Mouse (Mus musculus) bone marrow, adult 2 months (tissue): ENCODE data around the gene Tsfm. TPM values are rescaled to one million over a fixed set of nuclear protein-coding genes. Genes with fewer than 3 reads are reported as not detected.

Experiments used
- H3K27ac ChIP-seq: fragments of 200-500 bp; 2 replicates; pipeline ENCODE4 v1.5.1; 2012; ENCODE audit warnings: low read depth, mild to moderate bottlenecking, control low read depth, inconsistent platforms, low read length; ENCODE audit not compliant: control insufficient read depth, poor library complexity, insufficient read depth
- H3K4me1 ChIP-seq: fragments of 200-500 bp; 2 replicates; pipeline ENCODE4 v1.6.1; 2011; ENCODE audit warnings: low read length; ENCODE audit not compliant: control insufficient read depth, insufficient read depth
- H3K4me3 ChIP-seq: fragments of 200-500 bp; replicated peaks from 2 replicates; pipeline ENCODE3; 2011; ENCODE audit warnings: mild to moderate bottlenecking, low read depth, low read length, control low read depth; ENCODE audit not compliant: control insufficient read depth
- CTCF ChIP-seq: fragments of 200-500 bp; IDR thresholded peaks from 2 replicates; pipeline ENCODE4 v1.5.1; 2011; ENCODE audit warnings: low read length, control low read depth; ENCODE audit not compliant: control insufficient read depth, insufficient read depth
- POLR2A ChIP-seq: fragments of 200-500 bp; IDR thresholded peaks from 2 replicates; pipeline ENCODE4 v1.6.1; 2011; ENCODE audit warnings: low read depth, mild to moderate bottlenecking, control low read depth, low read length, borderline replicate concordance; ENCODE audit not compliant: control insufficient read depth
- WGBS: fragments of 180-500 bp; shearing (Covaris S2); methylation state at CpG from one replicate; pipeline ENCODE4 v1.1.7; 2018; 5-methylcytosine and 5-hydroxymethylcytosine counted together
- polyA plus RNA-seq: library from polyadenylated mRNA; stranded (reverse); fragments of >200 nt; gene quantifications from 2 replicates; pipeline ENCODE4 v1.2.4, GENCODE M21; 2011; ENCODE audit warnings: low replicate concordance; ENCODE audit not compliant: missing spikeins, insufficient read depth, insufficient read length

The Tsfm gene
- polyA plus RNA-seq, 1 experiment = 23.6 TPM

DNA sequence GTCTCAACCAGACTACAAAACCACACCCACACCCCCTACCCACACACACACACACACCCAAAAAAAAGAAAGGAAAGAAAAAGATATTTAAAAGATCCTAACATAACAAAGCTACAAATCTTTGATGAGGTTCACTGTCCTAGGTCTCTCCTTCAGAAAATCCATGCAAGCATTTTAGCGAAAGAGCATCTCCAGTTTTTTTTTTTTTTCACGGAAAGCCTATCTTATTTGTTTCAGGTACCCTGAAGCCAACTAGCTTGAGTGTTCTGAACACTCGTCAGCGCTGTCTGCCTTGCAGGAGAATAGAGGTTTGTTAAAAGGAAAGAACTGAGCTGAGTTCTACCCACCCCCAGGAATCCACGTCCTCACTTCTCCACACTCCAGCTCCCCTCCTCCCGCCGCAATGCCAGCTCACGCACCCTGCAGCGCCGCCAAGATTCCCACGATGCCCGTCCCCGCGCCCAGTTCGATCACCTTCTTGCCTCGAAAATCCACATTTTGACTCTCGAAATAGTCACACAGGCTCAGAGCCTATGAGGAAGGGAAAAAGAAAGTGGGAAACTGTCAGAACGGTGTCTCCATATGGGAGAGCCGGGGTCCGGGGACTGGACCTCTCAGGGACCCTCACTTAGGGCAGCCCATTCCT, 10.1 kb upstream of the Tsfm start:
- H3K4me3 ChIP-seq = peak overlapping the region; percentile 82
- TF ChIP-seq POLR2A = no peak
- TF ChIP-seq CTCF = no peak
- H3K27ac ChIP-seq = no peak overlapping the region
- H3K4me1 ChIP-seq = peaks cover 1% of the 10 kb centered on the region; the same call in 1 of the 2 replicates
- WGBS = 2% methylated on average over 20 of the region's 20 CpGs

DNA sequence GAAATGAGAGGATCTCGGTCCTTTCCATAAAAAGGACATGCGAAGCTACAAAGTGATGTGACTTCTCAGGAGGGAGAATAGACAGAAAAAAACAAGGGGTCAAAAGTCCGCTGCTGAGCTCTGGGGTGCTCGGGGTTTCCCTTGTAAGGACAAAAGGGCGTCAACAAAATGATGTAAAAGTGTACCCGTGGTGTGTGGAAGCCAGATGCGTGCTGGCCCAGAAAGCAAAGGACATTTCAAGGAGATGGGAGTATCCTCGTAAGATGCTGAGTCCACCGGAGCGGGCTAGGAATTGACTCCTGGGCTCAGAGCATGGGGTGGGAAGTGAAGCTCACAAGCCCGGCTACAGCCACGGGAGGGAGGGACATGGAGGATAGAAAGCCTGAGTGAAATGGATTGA, 7.0 kb upstream of the Tsfm start:
- Histone ChIP-seq H3K27ac (no peak overlapping the region), H3K4me1 (peaks cover 1% of the 10 kb centered on the region; the same call in 1 of the 2 replicates), H3K4me3 (no peak overlapping the region)
- 76% methylated on average over 12 of the region's 12 CpGs for WGBS
- TF ChIP-seq POLR2A (no peak), CTCF (no peak)

DNA sequence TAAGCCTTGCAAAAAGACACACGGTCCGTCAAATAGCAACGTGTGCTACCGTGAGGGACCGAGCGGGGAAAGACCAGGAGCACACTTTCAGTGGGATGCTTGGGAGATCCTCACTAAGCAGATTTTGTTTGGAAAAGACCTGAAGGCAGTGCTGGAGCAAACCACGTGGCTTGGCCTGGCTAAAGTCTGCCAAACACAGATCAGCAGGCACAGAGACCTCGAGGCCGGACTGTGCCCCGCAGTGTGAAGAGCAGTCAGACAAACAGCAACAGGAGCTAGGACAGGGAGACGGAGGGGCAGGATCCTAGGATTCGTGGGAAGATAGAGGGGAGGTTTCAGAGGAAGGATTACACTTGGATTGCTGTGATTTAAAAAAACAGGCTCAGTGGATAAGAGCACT, 5.6 kb upstream of the Tsfm start:
- TF ChIP-seq CTCF (no peak), POLR2A (no peak)
- WGBS = 83% methylated on average over 12 of the region's 12 CpGs
- Histone ChIP-seq H3K4me3 (no peak overlapping the region), H3K27ac (no peak overlapping the region), H3K4me1 (peaks cover 1% of the 10 kb centered on the region; the same call in 1 of the 2 replicates)

- 77% methylated on average over 8 of the region's 8 CpGs for WGBS
- TF ChIP-seq POLR2A = no peak
- TF ChIP-seq CTCF = no peak
- no peaks in the 10 kb centered on the region for H3K4me1 ChIP-seq
Measured at GRCm38 (mm10) chr10:127033301-127033741, 2.7 kb upstream of the Tsfm start.

DNA sequence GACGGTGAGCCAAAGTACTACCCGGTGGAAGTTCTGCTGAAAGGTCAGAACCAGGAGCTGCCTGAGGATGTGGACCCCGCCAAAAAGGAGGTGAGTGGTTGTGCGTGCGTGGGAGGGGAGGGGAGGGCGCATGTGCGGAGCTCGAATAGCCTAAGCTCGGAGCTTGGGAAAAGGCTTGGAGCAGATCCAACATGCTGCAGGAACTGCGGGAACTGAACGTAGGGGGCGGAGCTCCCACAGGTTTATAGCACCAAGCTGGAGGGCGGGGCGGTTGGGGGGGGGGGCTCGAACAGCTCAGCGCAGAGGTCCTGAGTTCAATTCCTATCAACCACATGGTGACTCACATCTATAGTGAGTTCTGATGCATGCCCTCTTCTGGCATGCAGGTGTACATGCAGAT, 12.2 kb downstream of the Tsfm start:
- Histone ChIP-seq H3K4me1 (no peaks in the 10 kb centered on the region), H3K27ac (no peak overlapping the region), H3K4me3 (no peak overlapping the region)
- TF ChIP-seq CTCF = no peak
- no peak for TF ChIP-seq POLR2A
- WGBS = 83% methylated on average over 16 of the region's 16 CpGs

More at GRCm38 (mm10) chr10:127033301-127033741, 2.7 kb upstream of the Tsfm start:
- Histone ChIP-seq H3K4me3 (no peak overlapping the region), H3K27ac (no peak overlapping the region)

GRCm38 (mm10) chr10:127017071-127017470, 13.6 kb downstream of the Tsfm start:
- TF ChIP-seq POLR2A (no peak), CTCF (no peak)
- 41% methylated on average over 2 of the region's 2 CpGs for WGBS
- H3K27ac ChIP-seq = no peak overlapping the region
- no peak overlapping the region for H3K4me3 ChIP-seq
- H3K4me1 ChIP-seq = no peaks in the 10 kb centered on the region

DNA sequence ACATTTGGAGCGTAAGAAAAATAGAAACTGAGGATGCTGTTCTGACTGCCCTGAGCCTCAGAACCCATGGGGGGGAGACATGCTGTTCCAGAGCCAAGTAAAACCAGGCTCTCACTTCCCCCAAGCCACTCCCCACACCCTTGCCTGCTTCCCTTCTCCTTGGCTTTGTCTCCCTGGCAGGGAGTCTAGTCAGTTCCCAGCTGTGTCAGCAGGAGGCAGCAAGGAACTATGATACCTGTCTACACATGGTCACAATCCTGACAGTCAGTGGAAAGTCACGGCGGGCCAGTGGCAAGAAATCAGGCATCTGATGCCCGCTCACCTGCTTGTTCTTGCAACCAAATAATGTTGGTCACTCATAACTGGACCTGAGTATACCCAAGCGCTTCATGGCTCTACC, 14.2 kb downstream of the Tsfm start:
- no peak overlapping the region for H3K27ac ChIP-seq
- 58% methylated on average over 5 of the region's 5 CpGs for WGBS
- no peak overlapping the region for H3K4me3 ChIP-seq
- TF ChIP-seq CTCF (no peak), POLR2A (no peak)
- H3K4me1 ChIP-seq = no peaks in the 10 kb centered on the region

GRCm38 (mm10) chr10:127003806-127004205, 26.8 kb downstream of the Tsfm start:
- H3K27ac ChIP-seq = no peak overlapping the region
- no peak overlapping the region for H3K4me3 ChIP-seq
- H3K4me1 ChIP-seq = no peaks in the 10 kb centered on the region
- 77% methylated on average over 7 of the region's 7 CpGs for WGBS
- no peak for TF ChIP-seq CTCF
- no peak for TF ChIP-seq POLR2A

- TF ChIP-seq CTCF (no peak), POLR2A (no peak)
- WGBS = 83% methylated on average over 8 of the region's 8 CpGs
Measured at GRCm38 (mm10) chr10:127003334-127003733, 27.3 kb downstream of the Tsfm start.

More at GRCm38 (mm10) chr10:127003334-127003733, 27.3 kb downstream of the Tsfm start:
- Histone ChIP-seq H3K4me3 (no peak overlapping the region), H3K27ac (no peak overlapping the region), H3K4me1 (no peaks in the 10 kb centered on the region)
